Mouse (Mus musculus) telencephalon, adult 2 months (tissue): ENCODE measurements at regions not wholly inside any gene's neighbourhood (a gene's known extent, or its start where the extent isn't known, plus 50 kb on each side); places are given as distances from the start of the nearest gene placed in this dataset.
A peak's percentile ranks its signal among the peaks of the same experiment; 100 is the strongest.

Source experiments
- DNase-seq: peaks from one replicate; pipeline ENCODE4 v3.0.0-alpha.2; 2011; ENCODE audit warnings: low read depth, low spot score

DNA sequence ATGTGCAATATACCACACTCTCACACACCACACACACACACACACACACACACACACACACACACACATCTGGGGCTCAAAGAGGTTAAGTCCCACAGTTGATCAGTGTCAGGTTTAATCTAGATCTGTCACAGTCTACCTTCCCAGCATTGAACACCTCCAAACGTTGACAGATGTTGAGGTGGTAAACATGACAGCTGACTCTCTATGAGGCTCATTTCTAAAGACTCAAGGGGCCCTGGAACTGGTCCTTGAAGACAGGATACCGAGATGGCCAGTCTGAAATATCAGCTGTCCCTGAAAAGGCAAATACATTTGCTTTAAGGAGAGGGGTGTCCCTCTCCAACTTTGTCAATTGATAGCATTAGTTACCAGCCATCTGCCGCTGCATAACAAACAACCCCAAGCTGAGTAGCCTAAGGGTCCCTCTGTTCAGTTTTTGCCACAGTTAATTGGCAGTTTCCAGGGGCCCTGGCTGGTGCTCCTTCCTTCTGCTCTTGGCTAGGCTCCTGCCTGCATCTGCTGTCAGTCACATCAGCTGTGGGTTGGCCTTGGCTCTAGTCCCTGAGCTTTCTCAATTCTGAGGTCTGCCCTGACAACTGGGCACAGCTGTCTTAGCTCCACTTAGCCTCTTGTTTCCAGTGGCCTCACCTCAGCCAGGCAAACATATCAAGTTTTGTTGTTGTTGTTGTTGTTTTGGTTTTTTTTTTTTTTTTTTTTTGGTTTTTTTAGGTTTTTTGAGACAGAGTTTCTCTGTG, 73.5 kb upstream of the Ctnnb1 start:
- DNase-seq = no peak

DNA sequence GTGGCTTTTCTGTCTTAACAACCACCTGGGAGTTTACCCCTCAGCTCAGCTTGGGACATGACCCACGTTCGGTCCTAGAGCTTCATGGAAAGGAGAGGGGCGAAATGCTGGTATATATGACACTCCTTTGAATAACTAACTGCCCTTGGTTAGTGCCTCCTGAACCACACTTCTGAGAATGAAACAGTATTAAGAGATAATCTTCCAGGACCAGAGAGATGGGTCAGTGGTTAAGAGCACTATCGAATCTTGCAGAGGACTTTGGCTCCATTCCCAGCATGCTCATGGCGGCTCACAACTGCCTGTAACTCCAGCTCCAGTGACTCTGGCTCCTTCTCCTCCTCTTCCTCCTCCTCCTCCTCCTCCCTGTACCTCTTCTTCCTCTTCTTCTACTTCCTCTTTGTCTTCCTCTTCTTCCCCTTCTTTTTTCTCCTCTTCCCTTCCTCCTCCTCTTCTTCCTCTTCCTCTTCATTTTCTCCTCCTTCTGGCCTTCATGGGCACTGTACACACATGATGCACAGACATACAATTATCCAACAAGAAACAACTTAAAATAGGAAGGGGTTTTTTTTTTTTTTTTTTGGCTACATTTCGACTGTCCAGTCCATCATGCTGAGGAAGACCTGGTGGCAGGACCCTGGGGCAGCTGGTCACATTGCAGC, 71.0 kb upstream of the Ctnnb1 start:
- DNase-seq = no peak

GRCm38 (mm10) chr9:120860969-120861595, 67.9 kb upstream of the Ctnnb1 start:
- DNase-seq = no peak

DNA sequence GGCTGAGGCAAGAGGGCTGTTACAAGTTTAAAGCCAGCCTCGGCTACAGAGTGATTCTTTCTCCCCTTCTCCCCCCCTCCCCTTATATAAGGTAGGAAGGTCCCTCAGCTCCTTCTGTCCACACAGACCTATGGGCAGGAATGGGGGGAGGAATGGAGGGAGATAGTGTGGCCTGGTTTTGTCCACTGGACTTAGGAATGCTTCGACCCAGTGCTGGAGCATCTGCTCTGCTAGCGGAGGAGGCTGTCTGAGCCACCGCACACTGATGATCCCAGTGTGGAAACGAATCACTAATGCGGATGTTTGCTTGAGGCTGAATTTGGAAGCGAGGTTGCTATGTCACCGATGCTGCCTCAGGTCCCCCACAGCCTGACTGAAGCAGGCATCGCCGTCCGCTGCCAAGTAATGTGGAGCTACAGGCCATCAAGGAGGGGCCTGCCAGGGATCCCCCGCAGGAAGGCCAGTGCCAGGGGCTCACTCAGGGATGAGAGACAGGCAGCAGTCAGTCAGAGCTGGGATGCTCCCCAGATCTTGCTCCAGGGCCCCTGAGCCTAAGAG, 67.1 kb upstream of the Ctnnb1 start:
- DNase-seq = no peak

- DNase-seq = no peak
These were observed 64.6 kb upstream of the Ctnnb1 start for GRCm38 (mm10) chr9:120864410-120864809.

- DNase-seq = no peak
These were observed 62.8 kb upstream of the Ctnnb1 start for GRCm38 (mm10) chr9:120866251-120866650.

- DNase-seq = no peak
These were observed 62.3 kb upstream of the Ctnnb1 start for GRCm38 (mm10) chr9:120866709-120867108.

- DNase-seq = no peak
These were observed 61.2 kb upstream of the Ctnnb1 start for GRCm38 (mm10) chr9:120867861-120868260.

DNA sequence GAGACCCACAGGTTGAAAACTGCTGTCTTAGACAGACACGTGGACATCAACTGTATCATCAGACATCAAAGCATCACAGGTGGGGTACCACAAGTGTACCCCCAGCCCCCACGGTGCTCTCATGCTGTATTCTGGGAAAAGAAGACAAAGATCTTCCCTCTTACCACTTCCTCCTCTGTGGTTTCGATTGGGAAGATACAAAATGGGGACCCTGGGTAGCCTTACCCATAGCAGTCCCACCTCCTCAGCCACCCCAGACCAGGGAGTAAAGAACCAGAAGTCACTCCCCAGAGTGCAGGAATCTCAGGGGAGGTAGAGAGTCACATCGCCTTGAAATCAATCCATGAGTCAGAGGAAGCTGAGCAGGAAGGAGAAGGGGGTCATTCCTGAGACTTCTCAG, 60.7 kb upstream of the Ctnnb1 start:
- DNase-seq = no peak

DNA sequence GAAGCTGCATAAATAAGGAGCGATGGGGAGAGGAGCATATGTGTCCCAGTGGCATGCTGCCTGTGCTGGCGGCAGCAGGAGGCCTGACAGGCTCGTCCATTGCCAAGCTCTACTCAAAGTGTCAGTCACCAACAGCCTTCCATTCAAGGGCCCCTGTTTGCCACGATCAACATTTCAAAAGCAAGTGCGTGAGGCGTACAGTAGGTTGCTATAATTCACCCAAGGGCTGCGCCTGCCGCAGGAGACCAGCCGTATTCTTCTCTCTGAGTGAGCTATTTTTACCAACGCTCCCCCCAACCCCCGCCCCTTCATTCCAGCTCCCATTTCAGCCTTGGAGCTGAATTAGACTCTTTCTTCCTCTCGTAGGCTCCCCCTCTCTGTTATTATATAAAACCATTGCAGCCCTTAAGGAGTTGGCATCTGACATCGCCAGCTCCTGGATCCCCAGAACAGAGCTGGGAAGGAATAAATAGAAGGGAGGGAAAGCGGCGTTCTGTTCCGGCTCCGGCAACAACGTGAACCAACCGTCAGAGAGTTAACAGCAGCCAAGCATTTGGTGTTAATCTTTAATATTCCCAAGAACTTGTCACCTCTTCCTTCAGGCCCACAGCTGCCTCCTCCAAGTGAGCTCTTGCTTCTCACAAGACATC, 59.5 kb upstream of the Ctnnb1 start:
- DNase-seq = peak; percentile 89

- no peak for DNase-seq
These were observed 55.7 kb upstream of the Ctnnb1 start for GRCm38 (mm10) chr9:120873293-120873692.

DNA sequence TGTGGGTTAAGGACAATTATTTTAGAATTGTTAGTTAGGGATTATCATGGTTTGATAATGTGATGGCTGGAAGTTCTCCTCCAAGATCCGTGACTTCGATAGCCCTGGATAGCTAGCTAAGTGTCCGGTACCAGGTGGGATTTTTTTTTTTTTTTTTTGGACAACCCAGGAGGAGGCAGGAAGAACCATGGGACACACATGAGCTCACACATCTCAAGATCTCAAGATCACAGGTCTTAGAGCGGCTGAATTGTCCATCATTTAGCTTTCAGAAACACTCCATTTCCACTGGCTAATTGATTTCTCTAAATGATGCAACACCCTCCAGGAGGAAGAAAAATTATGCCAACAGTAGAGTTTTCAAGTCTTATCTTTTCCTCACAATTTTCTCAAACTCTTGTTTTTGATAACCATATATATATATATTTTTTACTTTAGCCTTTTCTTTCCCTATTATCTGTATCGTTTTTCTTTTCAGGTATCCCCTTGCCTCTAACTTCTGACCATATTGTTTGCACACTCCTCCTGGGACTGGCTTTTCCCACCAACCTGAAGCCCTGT, 54.5 kb upstream of the Ctnnb1 start:
- DNase-seq = no peak

GRCm38 (mm10) chr9:120877101-120877500, 51.9 kb upstream of the Ctnnb1 start:
- DNase-seq = no peak
